Mouse (Mus musculus) stomach, embryonic 14.5 days (tissue): ENCODE results near the gene Stk39. TPM values are rescaled to one million over a fixed set of nuclear protein-coding genes. Genes with fewer than 3 reads are reported as not detected.

Experiments
- ATAC-seq: fragments of 200-750 bp; cut with Nextera tagmentation; 2 replicates; pipeline ENCODE4 v1.8.0; 2017; ENCODE audit warnings: low read depth, moderate TSS enrichment; ENCODE audit not compliant: insufficient number of reproducible peaks, insufficient read depth, low FRiP score
- H3K27ac ChIP-seq: fragments of 300-500 bp; sonication (generic); 2 replicates; pipeline ENCODE4 v1.5.1; 2014; ENCODE audit warnings: mild to moderate bottlenecking, low read length, moderate library complexity, mixed read lengths
- H3K27me3 ChIP-seq: fragments of 300-500 bp; sonication (generic); 2 replicates; pipeline ENCODE4 v1.6.1; 2014; ENCODE audit warnings: low read length, control low read depth, mixed read lengths; ENCODE audit not compliant: control insufficient read depth, insufficient read depth
- H3K36me3 ChIP-seq: fragments of 300-500 bp; sonication (generic); 2 replicates; pipeline ENCODE4 v1.6.1; 2014; ENCODE audit warnings: mild to moderate bottlenecking, control low read depth, low read length, moderate library complexity, mixed read lengths; ENCODE audit not compliant: control insufficient read depth, insufficient read depth
- H3K4me1 ChIP-seq: fragments of 300-500 bp; sonication (generic); 2 replicates; pipeline ENCODE4 v1.6.1; 2014; ENCODE audit warnings: low read length, control low read depth, mixed read lengths; ENCODE audit not compliant: control insufficient read depth, insufficient read depth
- H3K4me2 ChIP-seq: fragments of 300-500 bp; sonication (generic); replicated peaks from 2 replicates; pipeline ENCODE4 v1.6.1; 2014; ENCODE audit warnings: low read depth, low read length, control low read depth
- H3K4me3 ChIP-seq: fragments of 300-500 bp; sonication (generic); 2 replicates; pipeline ENCODE4 v1.5.1; 2014; ENCODE audit warnings: low read depth, low read length, control low read depth
- H3K9ac ChIP-seq: fragments of 300-500 bp; sonication (generic); replicated peaks from 2 replicates; pipeline ENCODE4 v1.6.1; 2014; ENCODE audit warnings: low read depth, mild to moderate bottlenecking, control low read depth, low read length, moderate library complexity, mixed read lengths
- H3K9me3 ChIP-seq: fragments of 300-500 bp; sonication (generic); 2 replicates; pipeline ENCODE4 v1.6.1; 2016; ENCODE audit warnings: low read depth, low read length, control low read depth; ENCODE audit not compliant: control insufficient read depth
- WGBS: fragments of 180-500 bp; shearing (Covaris S2); extraction: QIAGEN DNeasy Blood & Tissue Kit; methylation state at CpG from one replicate; pipeline ENCODE4 v1.1.7; 2014; 5-methylcytosine and 5-hydroxymethylcytosine counted together
- polyA plus RNA-seq: library from polyadenylated mRNA; unstranded; fragments of >200 nt; fragmentation: Nextera tagmentation; extraction: Ambion mirVana; gene quantifications from 2 replicates; pipeline ENCODE4 v1.2.1, GENCODE M21; 2014

Gene Stk39
- polyA plus RNA-seq, 1 experiment from 2014 or later: 20.1 TPM

- H3K4me1 ChIP-seq: peaks cover 17% of the 10 kb centered on the region
- 92% methylated on average over 8 of the region's 8 CpGs for WGBS
- H3K27me3 ChIP-seq: no peaks in the 10 kb centered on the region
- H3K4me2 ChIP-seq: no peak overlapping the region
- H3K27ac ChIP-seq: no peak overlapping the region
- ATAC-seq: no peak
- H3K36me3 ChIP-seq: no peaks in the 10 kb centered on the region; the same call in 1 of the 2 replicates
- no peak overlapping the region for H3K4me3 ChIP-seq
- H3K9me3 ChIP-seq: no peaks in the 10 kb centered on the region
- H3K9ac ChIP-seq: no peak overlapping the region
Observed at GRCm38 (mm10) chr2:68378319-68378718, 93.7 kb downstream of the Stk39 start.

GRCm38 (mm10) chr2:68377251-68377681 is 94.8 kb downstream of the Stk39 start:
- no peak overlapping the region for H3K9ac ChIP-seq
- H3K9me3 ChIP-seq: no peaks in the 10 kb centered on the region
- peaks cover 17% of the 10 kb centered on the region for H3K4me1 ChIP-seq
- H3K27ac ChIP-seq: no peak overlapping the region; the same call in 1 of the 2 replicates
- no peaks in the 10 kb centered on the region; the same call in 1 of the 2 replicates for H3K36me3 ChIP-seq
- 87% methylated on average over 6 of the region's 6 CpGs for WGBS
- no peak overlapping the region for H3K4me3 ChIP-seq
- H3K4me2 ChIP-seq: no peak overlapping the region
- ATAC-seq: no peak
- no peaks in the 10 kb centered on the region for H3K27me3 ChIP-seq

GRCm38 (mm10) chr2:68376660-68377059 is 95.4 kb downstream of the Stk39 start:
- no peak for ATAC-seq
- Histone ChIP-seq H3K27me3 (no peaks in the 10 kb centered on the region), H3K27ac (no peak overlapping the region; the same call in 1 of the 2 replicates), H3K4me2 (no peak overlapping the region), H3K4me1 (peaks cover 14% of the 10 kb centered on the region), H3K9me3 (no peaks in the 10 kb centered on the region), H3K4me3 (no peak overlapping the region), H3K36me3 (no peaks in the 10 kb centered on the region; the same call in 1 of the 2 replicates), H3K9ac (no peak overlapping the region)
- 66% methylated on average over 12 of the region's 12 CpGs for WGBS

GRCm38 (mm10) chr2:68374202-68374601 is 97.9 kb downstream of the Stk39 start:
- no peak overlapping the region for H3K27ac ChIP-seq
- H3K36me3 ChIP-seq: no peaks in the 10 kb centered on the region; the same call in 1 of the 2 replicates
- H3K4me2 ChIP-seq: no peak overlapping the region
- ATAC-seq: no peak
- WGBS: 82% methylated on average over 7 of the region's 7 CpGs
- H3K9me3 ChIP-seq: no peaks in the 10 kb centered on the region
- H3K4me1 ChIP-seq: peaks cover 3% of the 10 kb centered on the region; the same call in 1 of the 2 replicates
- H3K27me3 ChIP-seq: no peaks in the 10 kb centered on the region
- H3K9ac ChIP-seq: no peak overlapping the region
- H3K4me3 ChIP-seq: no peak overlapping the region

- Histone ChIP-seq H3K9me3 (no peaks in the 10 kb centered on the region), H3K27me3 (no peaks in the 10 kb centered on the region), H3K4me2 (no peak overlapping the region), H3K36me3 (no peaks in the 10 kb centered on the region), H3K4me3 (no peak overlapping the region), H3K4me1 (no peaks in the 10 kb centered on the region; the same call in 1 of the 2 replicates), H3K9ac (no peak overlapping the region), H3K27ac (no peak overlapping the region)
- ATAC-seq: no peak
- 70% methylated on average over 6 of the region's 6 CpGs for WGBS
Observed at GRCm38 (mm10) chr2:68371912-68372311, 100.2 kb downstream of the Stk39 start.

- Histone ChIP-seq H3K4me3 (no peak overlapping the region), H3K4me1 (no peaks in the 10 kb centered on the region), H3K36me3 (no peaks in the 10 kb centered on the region), H3K9me3 (no peaks in the 10 kb centered on the region), H3K9ac (no peak overlapping the region), H3K27me3 (no peaks in the 10 kb centered on the region), H3K4me2 (no peak overlapping the region), H3K27ac (no peak overlapping the region)
- WGBS: 88% methylated on average over 5 of the region's 5 CpGs
- ATAC-seq: no peak
Observed at GRCm38 (mm10) chr2:68370326-68370725, 101.7 kb downstream of the Stk39 start.

- Histone ChIP-seq H3K36me3 (no peaks in the 10 kb centered on the region), H3K27me3 (no peaks in the 10 kb centered on the region), H3K4me2 (no peak overlapping the region), H3K4me3 (no peak overlapping the region), H3K9ac (no peak overlapping the region), H3K27ac (no peak overlapping the region), H3K4me1 (no peaks in the 10 kb centered on the region), H3K9me3 (no peaks in the 10 kb centered on the region)
- WGBS: 81% methylated on average over 6 of the region's 6 CpGs
- ATAC-seq: no peak
Observed at GRCm38 (mm10) chr2:68369080-68369479, 103.0 kb downstream of the Stk39 start.

GRCm38 (mm10) chr2:68367944-68368343 is 104.1 kb downstream of the Stk39 start:
- WGBS: 62% methylated on average over 13 of the region's 13 CpGs
- H3K4me1 ChIP-seq: no peaks in the 10 kb centered on the region
- H3K27me3 ChIP-seq: no peaks in the 10 kb centered on the region
- H3K4me3 ChIP-seq: no peak overlapping the region
- H3K36me3 ChIP-seq: no peaks in the 10 kb centered on the region
- H3K4me2 ChIP-seq: no peak overlapping the region
- no peak for ATAC-seq
- no peak overlapping the region for H3K9ac ChIP-seq
- H3K9me3 ChIP-seq: no peaks in the 10 kb centered on the region
- H3K27ac ChIP-seq: no peak overlapping the region

GRCm38 (mm10) chr2:68366897-68367193 is 105.2 kb downstream of the Stk39 start:
- ATAC-seq: no peak
- Histone ChIP-seq H3K27ac (no peak overlapping the region), H3K36me3 (no peaks in the 10 kb centered on the region), H3K4me2 (no peak overlapping the region), H3K4me3 (no peak overlapping the region), H3K27me3 (no peaks in the 10 kb centered on the region), H3K9me3 (no peaks in the 10 kb centered on the region), H3K9ac (no peak overlapping the region), H3K4me1 (no peaks in the 10 kb centered on the region)
- 54% methylated on average over 5 of the region's 5 CpGs for WGBS
